Mouse (Mus musculus) lung, adult 2 months (tissue): ENCODE results near the gene Diablo. TPM values are rescaled to one million over a fixed set of nuclear protein-coding genes. Genes with fewer than 3 reads are reported as not detected.

Source experiments
- DNase-seq: peaks from one replicate; pipeline ENCODE4 v3.0.0; 2022
- H3K4me1 ChIP-seq: fragments of 200-500 bp; 2 replicates; pipeline ENCODE4 v1.6.1; 2011; ENCODE audit warnings: low read length; ENCODE audit not compliant: control insufficient read depth, insufficient read depth
- H3K4me3 ChIP-seq: fragments of 200-500 bp; replicated peaks from 2 replicates; pipeline ENCODE3; 2011; ENCODE audit warnings: low read depth, mild to moderate bottlenecking, control low read depth, low read length; ENCODE audit errors: extremely low read depth
- CTCF ChIP-seq: fragments of 200-500 bp; IDR thresholded peaks from 2 replicates; pipeline ENCODE4 v1.5.1; 2011; ENCODE audit warnings: mild to moderate bottlenecking, low read length, control low read depth; ENCODE audit not compliant: insufficient read depth
- POLR2A ChIP-seq: fragments of 200-500 bp; IDR thresholded peaks from 2 replicates; pipeline ENCODE4 v1.6.1; 2011; ENCODE audit warnings: low read depth, mild to moderate bottlenecking, control low read depth, low read length, borderline replicate concordance; ENCODE audit errors: extremely low read depth
- WGBS: fragments of 180-500 bp; shearing (Covaris S2); methylation state at CpG from one replicate; pipeline ENCODE4 v1.1.7; 2018; 5-methylcytosine and 5-hydroxymethylcytosine counted together
- polyA plus RNA-seq: library from polyadenylated mRNA; depleted of rRNA; stranded (reverse); fragments of >200 nt; gene quantifications from 2 replicates; pipeline ENCODE4 v1.2.3, GENCODE M21; 2012

Gene Diablo
- polyA plus RNA-seq, 1 experiment = 58.4 TPM

DNA sequence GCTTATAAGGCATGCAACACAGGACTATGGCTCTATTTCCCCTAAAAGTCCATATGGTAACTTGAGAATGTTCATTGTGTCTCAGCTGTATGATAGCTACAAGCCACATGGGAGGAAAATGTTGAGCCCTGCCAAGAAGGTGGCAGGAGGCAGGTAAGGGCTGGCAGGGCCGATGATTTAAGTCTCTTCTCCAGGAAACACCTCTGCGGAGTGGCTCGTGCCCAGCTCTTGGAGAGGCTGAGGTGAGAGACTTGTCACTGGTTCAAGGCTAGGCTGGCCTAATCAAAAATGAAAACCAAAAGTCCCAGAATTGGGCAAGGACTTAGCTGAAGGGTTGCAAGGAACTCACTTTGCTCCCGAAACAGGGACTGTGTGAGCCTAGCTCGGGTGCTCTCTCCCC is 13.8 kb downstream of the Diablo start, which contains the start of gene B3gnt4:
B3gnt4 (plus strand) TSS at position 301 of the 400 bp plus-strand sequence.
- H3K4me3 ChIP-seq = no peak within 1 kb of the TSS
- 81% methylated on average over 5 of the region's 5 CpGs for WGBS
- TF ChIP-seq CTCF = no peak
- TF ChIP-seq POLR2A = no peak
- no peak for DNase-seq
- peaks cover 2% of the 10 kb centered on the region; the same call in 1 of the 2 replicates for H3K4me1 ChIP-seq

DNA sequence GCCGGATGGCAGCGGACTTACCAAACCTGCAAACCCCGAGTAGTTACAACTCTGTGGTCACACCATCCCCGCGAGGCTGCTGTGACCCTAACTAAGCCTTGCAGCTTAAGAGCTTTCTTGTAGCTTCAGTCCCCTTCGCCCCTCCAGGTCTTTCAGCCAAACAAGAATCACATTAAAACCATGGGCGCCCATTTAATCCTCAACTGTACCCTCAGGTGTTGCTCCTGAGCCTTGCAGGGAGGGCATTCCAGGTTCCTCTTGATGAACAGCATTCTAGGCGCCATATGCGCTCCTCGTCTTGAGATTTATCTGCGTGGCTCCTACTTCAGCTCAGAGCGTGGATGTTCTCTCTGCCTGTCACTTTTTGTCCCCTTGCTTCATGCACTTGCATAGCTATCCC is 15.1 kb downstream of the Diablo start:
- WGBS = 11% methylated on average over 12 of the region's 12 CpGs
- no peak overlapping the region for H3K4me3 ChIP-seq
- TF ChIP-seq POLR2A = no peak
- no peak for TF ChIP-seq CTCF

DNA sequence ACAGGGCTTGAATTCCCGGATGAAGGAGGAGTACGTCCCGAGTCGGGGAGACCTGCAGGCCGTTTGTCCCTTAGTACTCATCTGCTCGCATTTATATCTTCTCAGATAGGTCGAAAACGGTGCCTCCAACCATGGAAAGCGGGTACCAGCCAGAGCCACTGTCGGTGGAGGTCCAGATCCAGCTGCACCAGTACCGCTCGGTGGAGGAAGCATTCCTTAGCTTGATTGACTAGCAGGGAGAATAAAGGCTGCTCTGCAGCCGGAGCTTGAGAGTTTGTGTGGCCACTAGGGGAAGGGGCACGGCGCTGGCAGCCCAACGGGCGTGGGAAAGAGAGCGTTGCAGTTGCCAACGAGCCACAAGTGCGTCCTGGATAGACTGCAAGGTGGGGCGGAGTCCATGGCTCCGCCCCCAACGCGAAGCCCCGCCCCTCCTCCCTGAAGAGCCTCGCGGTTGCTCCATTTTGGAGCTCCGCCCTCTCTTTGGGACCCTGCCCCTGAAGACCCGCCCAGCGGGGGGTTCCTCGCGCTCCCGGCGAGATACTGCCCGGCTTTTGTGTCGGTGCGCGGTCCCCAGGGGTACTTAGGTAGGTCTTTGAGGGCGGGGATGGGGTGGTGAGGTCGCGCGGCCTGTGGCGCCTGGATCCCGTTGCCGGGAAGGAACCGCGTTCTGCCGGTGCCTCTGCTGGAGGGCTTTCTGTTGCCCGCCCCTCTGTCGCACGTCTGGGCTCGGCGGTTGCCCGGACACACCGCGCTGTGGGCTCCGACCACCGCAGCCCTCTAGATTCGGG is 15.8 kb downstream of the Diablo start:
- H3K4me1 ChIP-seq = peaks cover 2% of the 10 kb centered on the region; the same call in 1 of the 2 replicates
- no peak for TF ChIP-seq POLR2A
- TF ChIP-seq CTCF = no peak
- peak; percentile 79 for DNase-seq
- WGBS = 1% methylated on average over 59 of the region's 59 CpGs
- peak overlapping the region; percentile 58 for H3K4me3 ChIP-seq

More for the DNA sequence above, 15.1 kb downstream of the Diablo start:
- no peak for DNase-seq
- H3K4me1 ChIP-seq = peaks cover 2% of the 10 kb centered on the region; the same call in 1 of the 2 replicates

DNA sequence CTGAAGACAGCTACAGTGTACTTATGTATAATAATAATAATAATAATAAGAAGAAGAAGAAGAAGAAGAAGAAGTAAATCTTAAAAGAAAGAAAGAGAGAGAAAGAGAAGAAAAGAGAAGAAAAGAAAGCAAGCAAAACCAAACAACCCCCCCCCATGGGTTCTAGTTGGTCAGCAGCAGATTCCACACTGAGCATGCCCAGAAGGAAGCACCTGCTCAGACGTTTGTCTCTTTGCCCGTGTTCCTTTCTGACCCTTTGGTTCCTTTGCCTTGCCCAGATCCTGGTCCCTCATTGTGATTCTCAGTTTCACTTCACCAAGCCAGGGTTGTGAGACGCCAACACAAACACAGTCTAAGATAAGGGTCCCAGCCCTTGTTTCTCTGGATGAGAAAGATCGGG is 22.0 kb downstream of the Diablo start:
- WGBS = 41% methylated on average over 4 of the region's 4 CpGs
- no peak for TF ChIP-seq CTCF
- no peak for TF ChIP-seq POLR2A
- no peak for DNase-seq
- no peak overlapping the region for H3K4me3 ChIP-seq
- 0 out of 2 replicates have a peak, but pooled peaks cover 3% of the 10 kb centered on the region for H3K4me1 ChIP-seq

DNA sequence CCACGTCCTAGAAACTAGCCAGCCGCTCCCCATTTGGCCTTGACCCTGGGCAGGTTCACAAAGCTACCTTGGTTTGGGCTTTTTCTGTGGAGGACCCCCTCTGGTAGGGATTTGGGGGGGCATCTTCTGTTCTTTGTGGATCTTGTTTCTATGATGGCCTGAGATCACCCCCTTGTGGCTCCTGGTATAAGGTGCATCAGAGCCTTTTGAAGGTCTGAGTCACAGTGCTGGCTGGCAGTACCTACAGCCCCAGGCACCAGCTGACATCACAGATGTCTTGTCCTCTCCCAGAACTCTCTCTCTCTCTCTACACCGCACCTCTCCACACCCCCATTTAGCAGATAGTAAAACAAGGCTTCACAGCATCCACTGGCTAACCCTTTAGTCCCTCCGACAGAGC is 24.3 kb downstream of the Diablo start:
- H3K4me3 ChIP-seq = no peak overlapping the region
- 0 out of 2 replicates have a peak, but pooled peaks cover 3% of the 10 kb centered on the region for H3K4me1 ChIP-seq
- TF ChIP-seq POLR2A (no peak), CTCF (0 out of 2 replicates have a peak, but pooled peaks have one; percentile 16)
- no peak for DNase-seq
- 52% methylated on average over 4 of the region's 4 CpGs for WGBS

DNA sequence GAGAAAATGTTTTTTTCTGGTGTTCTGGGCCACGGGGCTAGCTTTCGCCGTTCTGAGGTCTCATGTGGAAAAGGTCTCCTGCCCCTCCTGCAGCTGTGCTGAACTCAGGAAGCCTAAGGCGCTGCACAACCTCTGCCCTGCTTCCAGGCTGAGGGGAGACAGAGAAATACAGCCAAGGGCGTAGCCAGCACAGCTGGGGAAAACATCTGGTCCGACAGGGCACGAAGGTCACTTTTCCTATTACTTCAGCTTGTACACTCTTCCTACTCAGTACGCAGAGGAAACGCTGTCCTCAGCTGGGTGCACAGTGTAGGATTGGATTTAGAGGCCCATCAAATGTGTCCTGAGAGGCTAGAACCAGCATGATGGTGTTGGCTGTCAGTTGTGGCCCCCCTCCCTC is 34.0 kb downstream of the Diablo start:
- Histone ChIP-seq H3K4me3 (no peak overlapping the region), H3K4me1 (no peaks in the 10 kb centered on the region)
- no peak for DNase-seq
- WGBS = 43% methylated on average over 9 of the region's 9 CpGs
- TF ChIP-seq POLR2A (no peak), CTCF (no peak)

DNA sequence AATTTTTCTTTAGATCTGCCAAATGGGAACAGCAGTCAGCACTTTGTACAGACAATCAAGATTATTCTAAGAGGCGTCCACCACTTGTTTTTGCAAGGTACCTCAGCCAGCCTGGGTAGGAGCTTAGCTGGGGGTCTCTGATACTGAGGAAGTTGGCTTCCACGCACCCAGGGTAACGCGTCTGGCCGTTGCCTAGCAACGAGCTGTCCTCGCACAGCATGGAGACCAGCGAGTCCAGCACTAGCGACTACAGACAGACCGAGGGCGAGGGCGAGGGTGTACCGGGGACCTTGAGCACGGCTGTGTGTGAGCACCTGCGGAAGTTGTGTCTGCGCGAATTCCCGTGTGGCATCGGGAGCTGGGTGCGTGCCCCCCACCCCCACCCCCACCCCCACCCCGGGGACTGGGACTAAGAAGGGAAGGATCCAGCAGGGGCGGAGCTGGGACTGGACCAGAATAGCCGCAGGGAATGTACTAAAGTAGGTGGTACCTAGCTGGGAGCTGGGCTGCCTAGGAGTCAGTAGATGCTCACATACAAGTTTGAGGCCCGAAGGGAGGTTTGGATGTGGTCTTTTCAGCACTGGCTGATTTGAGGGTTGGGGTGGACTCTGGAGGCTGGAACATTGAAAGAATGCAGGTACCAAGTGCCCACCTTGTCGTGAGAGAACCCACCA is 34.7 kb downstream of the Diablo start, which contains the start of the genes Lrrc43 and Il31:
Lrrc43 (plus strand) TSS at position 194 of the 674 bp plus-strand sequence.
Il31 (minus strand) TSS at position 378 of the 674 bp plus-strand sequence.
- no peak within 1 kb of the TSS for H3K4me3 ChIP-seq
- H3K4me1 ChIP-seq = no peaks in the 10 kb centered on the region
- TF ChIP-seq CTCF = no peak
- TF ChIP-seq POLR2A = no peak
- DNase-seq = no peak
- 8% methylated on average over 25 of the region's 25 CpGs for WGBS

DNA sequence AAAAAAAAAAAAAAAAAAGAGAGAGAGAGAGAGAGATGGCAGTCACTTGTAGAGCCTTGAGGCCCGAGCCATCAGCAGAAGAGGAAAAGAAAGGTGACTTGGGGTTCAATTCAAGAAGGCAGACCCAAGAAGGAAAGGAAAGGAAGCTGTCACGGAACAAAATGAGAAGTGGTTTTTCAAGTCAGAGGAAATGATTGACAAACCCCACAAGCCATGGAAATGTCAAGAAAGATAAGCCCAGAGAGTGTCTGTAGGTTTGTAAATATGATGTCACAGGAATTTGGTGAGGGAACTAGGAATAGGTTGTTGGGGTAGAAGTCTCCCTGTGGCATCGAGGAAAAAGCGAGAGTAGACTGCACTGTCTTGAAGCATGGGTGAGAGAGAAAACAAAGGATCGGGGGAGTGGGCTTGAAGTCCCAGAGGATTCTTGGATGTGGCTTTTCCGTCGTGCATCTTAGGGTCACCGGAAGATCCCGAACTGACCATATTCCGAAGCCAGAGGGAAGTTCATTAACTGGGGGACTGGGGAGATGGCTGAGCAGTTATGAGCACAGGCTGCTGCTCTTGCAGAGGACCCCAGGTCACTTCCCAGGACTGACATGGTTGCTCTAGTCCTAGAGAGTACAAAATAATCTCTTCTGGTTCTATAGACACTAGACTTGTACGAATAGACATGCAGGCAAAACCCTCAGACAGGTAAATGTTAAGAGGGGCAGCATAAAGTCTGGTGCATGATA is 36.1 kb downstream of the Diablo start:
- no peaks in the 10 kb centered on the region for H3K4me1 ChIP-seq
- no peak for DNase-seq
- H3K4me3 ChIP-seq = no peak overlapping the region
- no peak for TF ChIP-seq CTCF
- no peak for TF ChIP-seq POLR2A
- WGBS = 67% methylated on average over 11 of the region's 11 CpGs

DNA sequence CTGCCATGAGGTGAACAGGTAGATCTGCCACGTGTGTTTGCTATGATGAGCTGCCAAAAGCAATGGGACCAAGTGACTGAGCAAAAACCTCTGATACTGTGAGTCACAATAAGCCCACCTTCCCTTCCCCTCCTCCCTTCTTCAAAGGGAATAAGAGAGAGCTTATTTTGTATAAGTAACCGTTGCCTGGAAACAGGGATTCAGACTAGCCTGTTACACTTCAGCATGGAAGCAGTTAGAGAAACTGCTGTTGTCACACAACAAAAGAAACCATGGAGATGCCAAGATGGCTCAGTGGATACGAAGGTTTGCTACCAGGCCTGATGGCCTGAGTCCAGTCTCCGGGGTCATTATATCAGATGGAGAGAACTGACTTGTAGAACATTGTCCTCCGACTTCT is 50.2 kb downstream of the Diablo start:
- WGBS = 79% methylated on average over 5 of the region's 5 CpGs
- no peak for TF ChIP-seq POLR2A
- TF ChIP-seq CTCF = no peak
- Histone ChIP-seq H3K4me1 (no peaks in the 10 kb centered on the region; the same call in 1 of the 2 replicates), H3K4me3 (no peak overlapping the region)
- DNase-seq = no peak
